Mouse (Mus musculus) retina, adult 2 months (tissue): ENCODE measurements at regions not wholly inside any gene's neighbourhood (a gene's known extent, or its start where the extent isn't known, plus 50 kb on each side); places are given as distances from the start of the nearest gene placed in this dataset.

Source experiments
- DNase-seq: peaks from one replicate; pipeline ENCODE4 v3.0.0-alpha.2; 2012; ENCODE audit warnings: low read depth, low spot score

GRCm38 (mm10) chr2:178643841-178644240 lies 213.5 kb downstream of the Cdh26 start:
- DNase-seq = no peak

DNA sequence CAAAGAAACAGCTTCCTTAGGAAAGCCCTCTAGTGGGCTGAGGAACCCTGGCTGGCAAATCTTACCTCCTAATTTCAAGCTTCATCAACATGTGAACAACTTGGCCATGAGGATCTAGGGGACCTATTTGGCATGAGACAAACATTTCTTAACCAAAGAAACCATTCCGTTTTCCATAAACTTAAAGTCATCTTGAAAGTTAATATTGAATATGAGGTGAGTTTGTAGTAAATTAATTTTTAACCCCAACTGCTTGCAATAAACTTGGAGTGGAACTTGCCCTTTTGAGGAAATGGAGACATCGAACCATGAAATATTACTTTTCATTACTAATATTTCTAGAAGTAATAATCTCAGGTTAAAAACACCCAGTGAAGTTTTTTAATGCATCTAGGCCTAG lies 229.7 kb downstream of the Cdh26 start:
- no peak for DNase-seq

GRCm38 (mm10) chr2:178662396-178662795 lies 232.1 kb downstream of the Cdh26 start:
- no peak for DNase-seq

GRCm38 (mm10) chr2:178664977-178665376 lies 234.6 kb downstream of the Cdh26 start:
- peak; percentile 22 for DNase-seq

- no peak for DNase-seq
Measured at GRCm38 (mm10) chr2:178668451-178668850, 238.1 kb downstream of the Cdh26 start.

DNA sequence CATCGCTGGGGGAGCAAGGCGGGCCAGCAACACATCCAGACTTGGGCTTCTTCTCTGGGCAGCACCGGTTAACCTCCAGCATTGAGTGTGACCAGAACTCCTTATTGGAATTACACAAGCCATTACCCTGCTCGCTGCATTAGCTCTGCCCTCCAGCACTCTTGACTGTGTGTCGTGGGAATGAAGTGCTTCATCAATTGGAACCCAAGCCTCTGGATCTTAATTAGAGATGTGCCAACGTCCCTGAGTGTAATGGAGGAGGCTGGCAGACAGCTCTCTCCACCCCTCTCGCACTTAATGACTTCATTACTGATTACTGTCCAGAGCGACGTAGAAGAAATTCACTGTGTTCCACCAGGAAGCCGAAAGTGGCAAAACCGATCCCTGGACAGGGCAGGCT lies 240.6 kb downstream of the Cdh26 start:
- no peak for DNase-seq

DNA sequence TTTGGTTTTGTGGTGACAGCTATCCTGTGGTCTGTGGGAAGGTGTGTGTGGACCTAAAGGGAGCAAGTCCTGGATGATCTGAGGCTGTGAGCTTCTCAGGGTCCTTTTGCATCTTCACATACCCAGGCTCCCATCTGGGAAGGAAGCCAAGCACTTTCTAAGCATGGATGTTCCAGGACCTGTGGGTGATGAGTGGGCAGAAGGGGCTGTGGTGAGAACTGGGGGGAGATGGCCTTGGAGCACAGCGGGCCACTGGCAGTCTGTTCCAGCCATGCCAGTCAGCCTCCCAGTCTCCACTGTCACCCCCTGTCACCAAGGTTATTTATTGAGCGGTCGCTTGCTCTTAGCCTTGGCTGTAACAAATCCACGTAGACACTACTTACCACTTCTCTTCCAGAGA lies 243.3 kb downstream of the Cdh26 start:
- no peak for DNase-seq

- DNase-seq = no peak
Measured at GRCm38 (mm10) chr2:178674621-178675020, 244.3 kb downstream of the Cdh26 start.

- DNase-seq = no peak
Measured at GRCm38 (mm10) chr2:178676970-178677369, 246.6 kb downstream of the Cdh26 start.

DNA sequence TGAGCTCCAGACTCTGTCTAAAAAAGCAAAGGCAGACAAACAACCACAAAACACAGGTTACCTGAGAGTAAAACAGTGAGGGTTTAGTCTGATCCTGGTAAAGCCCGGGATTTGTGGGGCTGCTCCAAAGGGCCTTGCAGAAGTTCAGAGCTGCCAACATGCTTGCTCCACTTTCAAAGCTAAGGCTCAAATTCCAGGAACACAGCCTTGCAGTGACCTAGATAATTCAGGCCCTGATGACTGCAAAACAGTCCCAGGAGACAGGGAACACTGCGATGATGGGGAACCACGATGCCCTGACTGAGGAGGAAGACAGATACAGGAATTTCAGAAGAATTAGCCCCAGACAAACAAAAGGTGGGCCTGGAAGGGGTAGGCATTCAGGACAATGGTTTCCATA lies 250.0 kb downstream of the Cdh26 start:
- DNase-seq = no peak

DNA sequence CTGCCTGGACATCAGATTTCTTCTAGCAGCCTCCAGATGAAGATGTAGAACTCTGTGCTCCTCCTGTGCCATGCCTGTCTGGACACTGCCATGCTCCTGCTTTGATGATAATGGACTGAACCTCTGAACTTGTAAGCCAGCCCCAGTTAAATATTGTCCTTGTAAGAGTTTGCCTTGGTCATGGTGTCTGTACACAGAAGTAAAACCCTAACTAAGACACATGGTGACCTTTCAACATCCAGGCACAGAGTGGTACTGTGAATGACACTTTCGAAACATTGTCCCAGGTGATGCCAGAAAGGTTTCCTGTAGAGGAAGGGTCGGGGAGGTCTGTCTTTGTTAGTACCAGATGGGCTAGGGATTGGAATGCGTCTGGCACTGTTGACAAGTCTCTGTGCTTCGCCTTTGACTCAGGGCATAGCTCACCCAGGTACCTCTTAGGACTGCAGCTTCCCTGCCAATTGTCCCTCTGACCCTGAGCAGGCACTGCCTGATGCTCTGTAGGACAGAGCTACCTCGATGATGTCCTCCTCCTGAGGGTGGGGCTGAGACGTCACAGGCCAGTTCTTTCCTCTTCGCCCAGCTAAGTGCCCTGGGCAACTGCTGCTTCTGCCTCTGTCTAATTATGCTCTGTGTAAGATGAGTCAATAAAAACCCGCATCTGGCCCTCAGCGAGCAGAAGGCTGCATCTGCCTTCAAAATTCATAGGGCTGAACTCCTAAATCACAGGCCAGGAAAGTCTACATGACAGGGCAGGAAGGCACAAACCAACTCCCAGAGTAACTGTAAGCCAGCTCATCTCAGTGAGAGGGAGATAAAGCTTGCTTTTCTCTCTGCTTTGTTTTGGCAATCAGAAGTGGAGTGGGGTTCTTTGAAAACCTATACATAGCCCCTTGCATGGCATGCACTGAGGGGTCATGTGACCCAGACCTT lies 254.0 kb downstream of the Cdh26 start:
- DNase-seq = no peak

DNA sequence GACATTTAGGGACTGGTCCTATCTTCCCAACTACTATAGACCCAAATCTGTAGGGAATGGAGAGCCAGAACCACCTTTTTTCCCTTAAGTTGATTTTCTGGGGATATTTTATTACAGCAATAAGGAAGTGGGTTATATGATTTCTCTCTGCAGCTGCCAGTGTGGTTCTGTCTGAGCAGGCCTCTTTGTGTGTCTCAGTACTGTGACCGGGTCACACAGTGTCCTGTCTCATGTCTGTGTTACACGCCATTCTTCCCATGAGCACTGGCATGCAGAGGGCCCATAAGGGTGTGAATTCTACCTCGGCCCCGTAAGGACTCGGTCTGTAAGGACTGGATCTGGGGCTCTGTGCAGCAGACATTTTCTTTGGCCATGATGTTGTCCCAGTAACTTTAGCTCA lies 254.9 kb downstream of the Cdh26 start:
- DNase-seq = no peak

GRCm38 (mm10) chr2:178686167-178686601 lies 255.9 kb downstream of the Cdh26 start:
- no peak for DNase-seq

GRCm38 (mm10) chr2:178688586-178688985 lies 258.3 kb downstream of the Cdh26 start:
- DNase-seq = no peak

DNA sequence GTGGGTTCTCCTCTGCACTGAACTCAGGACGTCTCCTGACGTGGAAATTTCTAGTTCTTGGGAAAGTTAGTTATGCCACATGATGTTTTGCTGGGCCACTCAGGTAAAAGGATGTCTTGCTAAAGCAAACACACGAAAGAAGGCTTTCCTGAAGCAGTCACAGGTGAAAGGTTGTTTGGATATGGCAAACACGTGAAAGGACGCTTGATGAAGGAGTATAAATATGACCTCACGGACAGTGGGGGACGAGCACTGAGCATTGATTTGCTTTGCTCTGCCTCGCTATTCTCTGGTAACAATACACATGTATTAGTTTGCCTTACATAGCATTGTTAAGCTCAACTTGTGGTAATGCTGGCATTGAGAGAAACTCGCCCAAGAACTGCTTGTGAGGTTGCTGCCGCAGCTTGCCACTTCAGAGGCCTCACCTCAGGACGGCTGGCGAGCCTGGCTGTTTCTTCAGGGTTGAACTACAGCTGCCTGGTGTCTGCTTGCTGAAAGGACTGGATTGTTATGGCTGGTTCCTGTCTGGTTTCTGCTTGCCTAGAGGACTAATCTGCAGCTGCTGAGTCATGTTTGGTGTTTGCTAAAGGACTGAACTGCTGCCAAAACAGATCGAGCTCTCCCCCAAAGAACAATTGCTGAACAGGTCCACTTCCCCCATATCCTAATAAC lies 261.0 kb downstream of the Cdh26 start:
- no peak for DNase-seq

- no peak for DNase-seq
Measured at GRCm38 (mm10) chr2:178691865-178692228, 261.5 kb downstream of the Cdh26 start.

DNA sequence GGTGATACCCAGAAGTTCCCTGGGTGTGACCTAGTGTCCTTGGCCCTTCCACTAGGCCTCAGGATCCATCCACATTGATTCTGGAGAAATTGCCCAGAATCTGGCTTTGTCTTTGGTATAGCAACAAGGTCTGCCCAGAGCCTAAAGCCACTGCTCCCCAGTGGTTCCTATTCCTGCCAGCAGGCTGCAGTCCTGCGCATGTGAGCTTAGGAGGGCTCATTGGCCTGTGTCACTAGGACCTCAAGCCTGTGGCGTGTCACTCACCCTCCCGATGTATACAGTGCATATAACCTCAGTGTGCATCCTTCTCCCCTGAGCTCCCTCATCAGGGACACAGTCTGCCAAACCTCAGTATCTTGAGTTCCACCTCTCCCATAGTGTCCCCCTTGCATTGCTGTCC lies 261.9 kb downstream of the Cdh26 start:
- no peak for DNase-seq

- DNase-seq = no peak
Measured at GRCm38 (mm10) chr2:178698648-178699047, 268.3 kb downstream of the Cdh26 start.

- no peak for DNase-seq
Measured at GRCm38 (mm10) chr2:178700825-178701224, 270.5 kb downstream of the Cdh26 start.

DNA sequence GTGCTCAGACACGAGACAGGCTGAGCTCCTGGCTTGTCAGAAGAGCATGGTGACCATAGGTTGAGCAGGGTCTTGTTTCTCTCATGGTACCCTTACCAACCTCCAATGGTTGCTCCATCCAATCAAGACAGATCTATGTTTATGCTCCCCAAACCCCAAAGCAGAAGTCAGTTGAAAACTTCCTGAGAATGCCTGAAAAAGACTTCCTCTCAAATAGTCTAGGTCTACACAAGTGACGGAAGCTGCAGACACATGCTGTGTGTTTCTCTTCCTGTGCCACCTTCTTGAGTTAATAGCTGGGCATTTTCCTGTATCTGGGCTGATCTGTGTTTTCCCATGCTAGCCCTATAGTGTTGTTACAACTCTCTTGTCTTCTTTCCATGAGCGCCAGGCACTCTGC lies 274.2 kb downstream of the Cdh26 start:
- DNase-seq = no peak

DNA sequence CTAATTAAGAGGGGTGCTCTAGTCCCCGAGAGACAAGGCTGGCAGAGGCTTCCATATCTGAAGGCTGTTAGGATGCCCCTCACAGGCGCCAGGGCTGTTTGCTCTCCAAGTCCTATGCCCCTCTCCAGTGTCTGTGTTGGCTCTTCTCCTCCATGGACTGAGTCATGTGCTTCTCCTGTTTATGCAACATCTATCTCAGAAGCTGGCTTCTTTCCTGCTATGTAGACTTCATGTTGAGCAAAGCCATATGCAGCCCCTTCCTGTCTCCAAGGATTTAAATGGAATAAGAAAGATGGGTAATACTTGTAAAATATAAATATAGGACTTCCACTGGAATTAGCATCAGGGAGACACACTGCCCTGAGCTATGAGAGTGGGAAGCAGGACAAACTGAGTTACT lies 278.3 kb downstream of the Cdh26 start:
- DNase-seq = no peak

DNA sequence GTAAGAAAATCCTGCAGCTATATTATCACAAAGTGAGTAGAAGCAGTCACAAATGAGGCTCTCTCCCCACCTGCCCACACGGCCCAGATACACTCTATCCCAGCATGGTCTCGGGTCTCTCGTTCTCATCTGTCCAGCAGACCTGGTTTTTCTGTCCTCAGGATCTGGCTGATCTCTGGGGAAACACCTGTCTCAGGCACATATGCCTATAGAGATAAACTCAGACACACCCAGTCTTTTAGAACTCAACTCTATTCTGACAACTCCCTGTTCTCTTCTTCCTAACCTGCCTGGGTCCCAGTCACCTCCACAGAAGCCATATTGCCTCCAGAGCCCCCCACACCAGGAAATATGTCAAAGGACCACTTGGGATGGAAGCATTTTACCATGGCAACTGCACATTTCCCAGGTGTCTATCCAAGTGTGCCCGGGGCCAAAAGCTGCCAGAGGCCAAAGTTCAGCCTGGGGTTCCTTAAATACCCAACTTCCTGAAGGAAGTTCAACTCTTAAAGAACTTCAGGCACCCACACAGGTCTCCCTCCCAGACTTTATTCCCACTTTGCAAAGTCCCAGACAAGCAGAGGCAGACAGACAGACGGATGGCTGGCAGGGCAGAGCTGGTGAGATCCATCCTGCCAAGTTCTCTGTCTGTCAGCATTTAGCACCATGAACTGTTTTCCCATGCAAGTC lies 279.0 kb downstream of the Cdh26 start:
- DNase-seq = no peak
